Comparison of ENCODE assay signal across 16 mouse cellular contexts in genomic region chr2:21029391-21030010, GRCm38 (mm10).
A peak's percentile ranks its signal among the peaks of the same experiment; 100 is the strongest.
DNase-seq lines count a peak whose midpoint lies in the region; ATAC-seq and TF ChIP-seq lines count a peak whose summit lies in the region.
"Had no signal": no experiment of that assay in that cellular context is flagged by ENCODE, and none has a peak within 500 bp of the region (broad histone marks: within the 10 kb centered on the region; RNA-seq: fewer than 3 reads in every experiment).

No protein-coding gene starts in this region.

- CTCF ChIA-PET in Patski (lab: Charles Lee), result interaction anchor here (1.5 kb wide), 1 partner anchor 28 kb away, joined by 3 read pairs; no protein-coding TSS in a partner anchor

- POLR2A ChIA-PET in Patski (lab: Charles Lee), result interaction anchor here (2.0 kb wide), 1 partner anchor 19 kb away, joined by 6 read pairs; no protein-coding TSS in a partner anchor

- intact Hi-C loops in gastrocnemius, adult 2 months (cut with DNase I), result no loop called here
- intact Hi-C loops in left cerebral cortex, adult 2 months (cut with DNase I), result no loop called here
- intact Hi-C loops in left cerebral cortex, postnatal 10 days (cut with DNase I), result no loop called here

- DNase-seq in gastrocnemius, adult 2 months, result no peak
- no peak for DNase-seq in gastrocnemius, postnatal 10 days
- no peak for DNase-seq in left cerebral cortex, adult 2 months (ENCODE audit: extremely low spot score in 1 of 2, low spot score in 2 of 2)
- DNase-seq in left cerebral cortex, postnatal 10 days (ENCODE audit: extremely low spot score in 1 of 2, low spot score in 2 of 2), result no peak
- no peak for DNase-seq in Patski (ENCODE audit: low read depth, low spot score)
- DNase-seq in layer of hippocampus, adult 11-12 months (ENCODE audit: low spot score), result no peak
- no peak for DNase-seq in layer of hippocampus, adult 9-10 months (ENCODE audit: low spot score)
- DNase-seq: adrenal gland, postnatal 25 days; lung, postnatal 14 days; right cerebral cortex, postnatal 25 days; thymus, postnatal 36 days had no signal

- no peak overlapping the region for H3K4me3 ChIP-seq in gastrocnemius, adult 2 months
- H3K4me3 ChIP-seq in left cerebral cortex, adult 2 months, result no peak overlapping the region
- H3K4me3 ChIP-seq: hindbrain, embryonic 15.5 days; liver, embryonic 15.5 days had no signal

- TF ChIP-seq CTCF in gastrocnemius, adult 2 months (IDR thresholded peaks at IDR 0.05), result no peak
- TF ChIP-seq CTCF in left cerebral cortex, adult 2 months (IDR thresholded peaks at IDR 0.05), result no peak
- no peak for TF ChIP-seq CTCF in Patski (IDR thresholded peaks at IDR 0.05)

- ATAC-seq in Patski, result peak; percentile 27
- ATAC-seq in granulocyte monocyte progenitor cell, adult 5-6 weeks (replicated peaks; ENCODE audit: poor library complexity, severe bottlenecking), result 0 out of 2 replicates have a peak, but pooled peaks have one; percentile 20
- ATAC-seq: forebrain, embryonic 16.5 days had no signal

- H3K27ac ChIP-seq in gastrocnemius, adult 2 months, result peak overlapping the region; percentile 38
- H3K27ac ChIP-seq in left cerebral cortex, adult 2 months, result peak overlapping the region; percentile 40; the same call in 1 of the 2 replicates
- H3K27ac ChIP-seq: hindbrain, embryonic 15.5 days; liver, embryonic 15.5 days had no signal

- no peaks in the 10 kb centered on the region for H3K27me3 ChIP-seq in Patski
- H3K27me3 ChIP-seq: CH12.LX; hindbrain, embryonic 15.5 days; liver, embryonic 15.5 days had no signal

- in situ Hi-C loops in Patski (cut with MboI; ENCODE audit: low pct_unique_long_range_greater_than_20kb), result no loop called here
